In the genomic region with DNA sequence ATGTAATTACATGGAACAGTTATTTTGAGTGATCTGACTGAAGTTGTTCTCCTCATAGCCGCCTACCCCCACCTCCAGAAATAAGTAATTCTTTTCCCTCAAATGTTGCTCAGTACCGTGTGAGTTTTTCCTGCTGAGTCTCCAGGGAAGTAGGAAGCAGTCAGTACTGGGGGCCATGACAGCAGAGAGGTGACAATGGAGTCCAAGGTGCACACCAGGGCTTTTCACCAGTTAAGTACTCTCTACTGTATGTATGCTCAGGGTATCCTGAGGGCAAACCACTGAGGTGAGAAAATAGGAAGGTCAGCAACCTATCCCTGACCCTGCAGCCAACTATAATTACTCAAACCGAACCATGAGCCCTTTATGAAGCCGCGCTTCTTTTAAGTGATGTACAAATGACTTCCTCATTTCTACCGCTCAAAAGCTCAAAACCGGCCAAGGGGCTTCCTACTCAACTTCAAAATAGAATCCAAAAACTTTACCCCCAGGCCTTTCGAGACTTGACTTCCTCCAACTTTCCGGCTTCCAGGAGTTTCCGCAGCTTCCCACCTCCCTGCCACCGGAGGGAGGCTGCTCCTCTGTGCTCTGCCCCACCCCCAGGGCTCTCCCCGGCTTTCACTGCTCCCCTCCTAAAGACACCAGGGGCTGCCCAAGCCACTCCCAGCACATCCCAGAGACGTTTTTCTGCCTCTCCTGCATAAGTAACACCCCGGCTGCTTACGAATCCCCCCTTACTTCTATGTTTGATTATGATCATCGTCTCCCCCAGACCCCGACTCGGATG, we compare ENCODE assay signal across 1 mouse cellular context.
TF ChIP-seq lines count a peak whose summit lies in the region.

No protein-coding gene starts in this region.

TF ChIP-seq in CH12.LX, 34 proteins besides CTCF, POLR2A, EP300 and RAD21 (continued from another document):
- TF ChIP-seq GABPA (IDR thresholded peaks at IDR 0.05; ENCODE audit: insufficient replicate concordance, low read depth, low read length) (no peak), JUND (conservative IDR thresholded peaks at IDR 0.05; ENCODE audit: low read depth, low read length) (no peak), NRF1 (IDR thresholded peaks at IDR 0.05; ENCODE audit: low read depth, low read length) (no peak), JUN (IDR thresholded peaks at IDR 0.05; ENCODE audit: insufficient read depth, low read depth, low read length) (no peak), USF2 (conservative IDR thresholded peaks at IDR 0.05; ENCODE audit: low read depth, low read length) (no peak), ELF1 (IDR thresholded peaks at IDR 0.05; ENCODE audit: low read depth, low read length) (no peak), MAZ (IDR thresholded peaks at IDR 0.05; ENCODE audit: low read depth, low read length) (no peak)
TF ChIP-seq in CH12.LX: peak in this region for 0.
